Mouse (Mus musculus) heart, adult 2 months (tissue): ENCODE measurements around the gene Olfr747. TPM values are rescaled to one million over a fixed set of nuclear protein-coding genes. Genes with fewer than 3 reads are reported as not detected.

Experiments used
- DNase-seq, 2 experiments: peaks; one replicate each; pipeline ENCODE4 v3.0.0; 2021
- H3K27ac ChIP-seq: fragments of 200-600 bp; 2 replicates; pipeline ENCODE4 v1.8.1; 2022
- H3K27me3 ChIP-seq: fragments of 200-500 bp; 2 replicates; pipeline ENCODE4 v1.6.1; 2012; ENCODE audit warnings: mild to moderate bottlenecking, low read length, inconsistent platforms, mixed read lengths; ENCODE audit not compliant: control insufficient read depth, insufficient read depth
- H3K36me3 ChIP-seq: fragments of 200-500 bp; 2 replicates; pipeline ENCODE4 v1.6.1; 2012; ENCODE audit warnings: low read length, inconsistent platforms; ENCODE audit not compliant: control insufficient read depth, insufficient read depth
- H3K4me1 ChIP-seq: fragments of 200-500 bp; 2 replicates; pipeline ENCODE4 v1.6.1; 2011; ENCODE audit warnings: low read length; ENCODE audit not compliant: control insufficient read depth, insufficient read depth
- H3K4me3 ChIP-seq: fragments of 200-600 bp; 2 replicates; pipeline ENCODE4 v1.8.1; 2022
- H3K79me2 ChIP-seq: fragments of 200-500 bp; replicated peaks from 2 replicates; pipeline ENCODE4 v1.6.1; 2012; ENCODE audit warnings: mild to moderate bottlenecking, inconsistent platforms, low read length, moderate library complexity, mixed read lengths; ENCODE audit not compliant: control insufficient read depth, insufficient read depth
- H3K9ac ChIP-seq: fragments of 200-500 bp; 2 replicates; pipeline ENCODE4 v1.6.1; 2012; ENCODE audit warnings: low read depth, mild to moderate bottlenecking, control low read depth, inconsistent platforms, low read length, mixed read lengths
- CTCF ChIP-seq: fragments of 200-600 bp; IDR thresholded peaks from 2 replicates; pipeline ENCODE4 v1.8.1; 2022; ENCODE audit warnings: antibody characterized with exemption, mild to moderate bottlenecking, moderate library complexity
- EP300 ChIP-seq: fragments of 200-500 bp; IDR thresholded peaks from 2 replicates; pipeline ENCODE4 v1.6.1; 2011; ENCODE audit warnings: low read depth, low read length, control low read depth; ENCODE audit not compliant: insufficient read depth
- POLR2A ChIP-seq: fragments of 200-500 bp; IDR thresholded peaks from 2 replicates; pipeline ENCODE4 v1.6.1; 2011; ENCODE audit warnings: mild to moderate bottlenecking, low read depth, low read length, control low read depth; ENCODE audit not compliant: insufficient read depth
- WGBS: fragments of 180-500 bp; shearing (Covaris S2); methylation state at CpG from one replicate; pipeline ENCODE4 v1.1.7; 2018; 5-methylcytosine and 5-hydroxymethylcytosine counted together
- intact Hi-C: fragments of 180-260 bp; cut with DNase I; formaldehyde crosslinking; loops from one replicate; pipeline ENCODE4 v1.15.1; 2025
- polyA plus RNA-seq: library from polyadenylated mRNA; depleted of rRNA; stranded (reverse); fragments of >200 nt; gene quantifications from 2 replicates; pipeline ENCODE4 v1.2.3, GENCODE M21; 2012; rRNA removed
- total RNA-seq, 2 experiments: library from RNA; stranded (reverse); gene quantifications; 2 replicates each; pipeline ENCODE4 v1.2.3; 2021

Olfr747 gene
- total and polyA plus RNA-seq, 3 experiments: not detected

DNA sequence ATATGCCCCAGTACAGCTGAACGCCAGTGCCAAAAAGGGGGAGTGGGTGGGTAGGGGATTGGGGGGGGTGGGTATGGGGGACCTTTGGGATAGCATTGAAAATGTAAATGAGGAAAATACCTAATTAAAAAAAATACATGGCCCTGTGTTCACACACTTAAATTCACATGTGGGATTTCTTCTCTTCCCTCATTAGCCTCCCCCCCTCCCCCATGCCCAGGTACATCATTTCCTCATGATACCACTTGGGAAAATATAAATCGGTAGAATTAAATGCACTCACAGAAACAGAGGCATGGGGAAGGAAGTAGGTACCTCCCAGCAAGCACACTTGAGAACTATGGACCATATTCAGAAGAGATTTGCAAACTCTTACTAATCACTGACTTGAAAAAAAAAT lies 53.9 kb downstream of the Olfr747 start, which contains the start of gene Olfr745:
Gene Olfr745, plus strand, starts transcription at position 301 of the 400 bp plus-strand sequence.
- Histone ChIP-seq H3K9ac (no peak within 1 kb of the TSS), H3K36me3 (no peaks in the 10 kb centered on the region), H3K79me2 (no peaks in the 10 kb centered on the region), H3K27me3 (no peaks in the 10 kb centered on the region), H3K4me3 (no peak within 1 kb of the TSS), H3K27ac (no peak within 1 kb of the TSS), H3K4me1 (no peaks in the 10 kb centered on the region)
- TF ChIP-seq CTCF (no peak), POLR2A (no peak), EP300 (no peak)
- DNase-seq: no peak
- intact Hi-C loops: no loop called here
- 81% methylated on average over 2 of the region's 2 CpGs for WGBS

Other genes starting within 250 kb of the Olfr747 start
- not detected for gene Olfr740, start 247.7 kb downstream of the Olfr747 start, total RNA-seq
- gene Olfr740, start 247.7 kb downstream of the Olfr747 start, polyA plus RNA-seq: not detected in 2 replicates
- not detected for gene Olfr741, start 220.5 kb downstream of the Olfr747 start, total RNA-seq
- gene Olfr741, start 220.5 kb downstream of the Olfr747 start, polyA plus RNA-seq: not detected in 2 replicates
- not detected for gene Olfr742, start 189.6 kb downstream of the Olfr747 start, total RNA-seq
- gene Olfr742, start 189.6 kb downstream of the Olfr747 start, polyA plus RNA-seq: not detected in 2 replicates
- gene Olfr743, start 171.4 kb downstream of the Olfr747 start, total RNA-seq: not detected
- not detected in 2 replicates for gene Olfr743, start 171.4 kb downstream of the Olfr747 start, polyA plus RNA-seq
- gene Olfr744, start 78.3 kb downstream of the Olfr747 start, total RNA-seq: not detected
- gene Olfr744, start 78.3 kb downstream of the Olfr747 start, polyA plus RNA-seq: not detected in 2 replicates
- gene Olfr745, start 53.8 kb downstream of the Olfr747 start, total RNA-seq: not detected
- gene Olfr745, start 53.8 kb downstream of the Olfr747 start, polyA plus RNA-seq: not detected in 2 replicates
- not detected for gene Olfr746, start 46.1 kb downstream of the Olfr747 start, total RNA-seq
- gene Olfr746, start 46.1 kb downstream of the Olfr747 start, polyA plus RNA-seq: not detected in 2 replicates
- gene Olfr748, start 14.2 kb upstream of the Olfr747 start, total RNA-seq: not detected
- gene Olfr748, start 14.2 kb upstream of the Olfr747 start, polyA plus RNA-seq: not detected in 2 replicates
- gene Olfr749, start 51.9 kb upstream of the Olfr747 start, total RNA-seq: not detected
- not detected in 2 replicates for gene Olfr749, start 51.9 kb upstream of the Olfr747 start, polyA plus RNA-seq
- 10 to 100 TPM; 13.2 to 13.9 TPM for gene Ttc5, start 92.3 kb upstream of the Olfr747 start, total RNA-seq
- gene Ttc5, start 92.3 kb upstream of the Olfr747 start, polyA plus RNA-seq: 13.3 and 18.4 TPM in 2 replicates
- not detected for gene Ccnb1ip1, start 114.5 kb upstream of the Olfr747 start, total RNA-seq
- gene Ccnb1ip1, start 114.5 kb upstream of the Olfr747 start, polyA plus RNA-seq: not detected in 2 replicates
- gene Parp2, start 114.6 kb upstream of the Olfr747 start, total RNA-seq: 10 to 100 TPM; 14.7 to 15.6 TPM
- 12.5 and 23.2 TPM in 2 replicates for gene Parp2, start 114.6 kb upstream of the Olfr747 start, polyA plus RNA-seq
- gene Tep1, start 177.4 kb upstream of the Olfr747 start, total RNA-seq: 10 to 100 TPM; 10.1 to 12.2 TPM
- gene Tep1, start 177.4 kb upstream of the Olfr747 start, polyA plus RNA-seq: 11.9 and 14.7 TPM in 2 replicates
- gene Klhl33, start 204.3 kb upstream of the Olfr747 start, total RNA-seq: 10 to 100 TPM; 22.3 to 25.8 TPM
- 14.4 and 26.7 TPM in 2 replicates for gene Klhl33, start 204.3 kb upstream of the Olfr747 start, polyA plus RNA-seq
- 10 to 100 TPM; 67.8 to 70.5 TPM for gene Osgep, start 231.7 kb upstream of the Olfr747 start, total RNA-seq
- 84.2 and 89.0 TPM in 2 replicates for gene Osgep, start 231.7 kb upstream of the Olfr747 start, polyA plus RNA-seq
- 10 to 100 TPM; 23.2 to 27.4 TPM for gene Apex1, start 231.8 kb upstream of the Olfr747 start, total RNA-seq
- gene Apex1, start 231.8 kb upstream of the Olfr747 start, polyA plus RNA-seq: 18.8 and 31.6 TPM in 2 replicates
- 10 to 100 TPM; 18.6 to 27.8 TPM for gene Pip4p1, start 237.7 kb upstream of the Olfr747 start, total RNA-seq
- 30.5 and 54.4 TPM in 2 replicates for gene Pip4p1, start 237.7 kb upstream of the Olfr747 start, polyA plus RNA-seq
- 10 to 100 TPM; 14.4 to 18.1 TPM for gene Pnp, start 237.9 kb upstream of the Olfr747 start, total RNA-seq
- 17.2 and 25.4 TPM in 2 replicates for gene Pnp, start 237.9 kb upstream of the Olfr747 start, polyA plus RNA-seq